Mouse (Mus musculus) mesoderm, embryonic 11.5 days (tissue): ENCODE results near the gene Npas3.

Experiments
- DNase-seq: peaks from one replicate; pipeline ENCODE4 v3.0.0-alpha.2; 2012; ENCODE audit warnings: low read depth, low spot score

Gene Npas3

GRCm38 (mm10) chr12:53692471-53692870 lies 444.0 kb downstream of the Npas3 start:
- DNase-seq, result no peak

- no peak for DNase-seq
These were observed 445.9 kb downstream of the Npas3 start for GRCm38 (mm10) chr12:53694346-53694745.

- no peak for DNase-seq
These were observed 446.8 kb downstream of the Npas3 start for GRCm38 (mm10) chr12:53695324-53695723.

GRCm38 (mm10) chr12:53697645-53698044 lies 449.2 kb downstream of the Npas3 start:
- no peak for DNase-seq

GRCm38 (mm10) chr12:53698483-53699227 lies 450.2 kb downstream of the Npas3 start:
- no peak for DNase-seq

GRCm38 (mm10) chr12:53719896-53720295 lies 471.4 kb downstream of the Npas3 start:
- peak; percentile 23 for DNase-seq

- no peak for DNase-seq
These were observed 473.7 kb downstream of the Npas3 start for GRCm38 (mm10) chr12:53722156-53722555.

- no peak for DNase-seq
These were observed 474.5 kb downstream of the Npas3 start for GRCm38 (mm10) chr12:53722718-53723698.

- DNase-seq, result peak; percentile 56
These were observed 480.8 kb downstream of the Npas3 start for GRCm38 (mm10) chr12:53729275-53729674.

- no peak for DNase-seq
These were observed 490.2 kb downstream of the Npas3 start for GRCm38 (mm10) chr12:53738549-53739292.

- DNase-seq, result no peak
These were observed 498.2 kb downstream of the Npas3 start for GRCm38 (mm10) chr12:53746653-53747052.

- DNase-seq, result no peak
These were observed 500.9 kb downstream of the Npas3 start for GRCm38 (mm10) chr12:53749375-53749774.

GRCm38 (mm10) chr12:53752281-53753072 lies 504.0 kb downstream of the Npas3 start:
- DNase-seq, result no peak

- no peak for DNase-seq
These were observed 505.0 kb downstream of the Npas3 start for GRCm38 (mm10) chr12:53753368-53753937.

GRCm38 (mm10) chr12:53754236-53754635 lies 505.8 kb downstream of the Npas3 start:
- DNase-seq, result no peak

GRCm38 (mm10) chr12:53757631-53758030 lies 509.2 kb downstream of the Npas3 start:
- DNase-seq, result no peak

GRCm38 (mm10) chr12:53758356-53758755 lies 509.9 kb downstream of the Npas3 start:
- DNase-seq, result no peak

GRCm38 (mm10) chr12:53764143-53764542 lies 515.7 kb downstream of the Npas3 start:
- DNase-seq, result no peak

- DNase-seq, result peak; percentile 73
These were observed 519.9 kb downstream of the Npas3 start for GRCm38 (mm10) chr12:53768392-53768791.

GRCm38 (mm10) chr12:53771394-53771936 lies 523.0 kb downstream of the Npas3 start:
- no peak for DNase-seq
